Mouse (Mus musculus): ENCODE measurements around the gene Rabepk. TPM values are rescaled to one million over a fixed set of nuclear protein-coding genes. Genes with fewer than 3 reads are reported as not detected.
"Not testable (repeated sequence)": the region's sequence is repeated elsewhere in the genome, so short reads cannot be mapped to it uniquely, and the experiment has no call there.

The Rabepk gene
- polyA plus RNA-seq, 1 experiment from 2014 or later = 23.2 TPM

DNA sequence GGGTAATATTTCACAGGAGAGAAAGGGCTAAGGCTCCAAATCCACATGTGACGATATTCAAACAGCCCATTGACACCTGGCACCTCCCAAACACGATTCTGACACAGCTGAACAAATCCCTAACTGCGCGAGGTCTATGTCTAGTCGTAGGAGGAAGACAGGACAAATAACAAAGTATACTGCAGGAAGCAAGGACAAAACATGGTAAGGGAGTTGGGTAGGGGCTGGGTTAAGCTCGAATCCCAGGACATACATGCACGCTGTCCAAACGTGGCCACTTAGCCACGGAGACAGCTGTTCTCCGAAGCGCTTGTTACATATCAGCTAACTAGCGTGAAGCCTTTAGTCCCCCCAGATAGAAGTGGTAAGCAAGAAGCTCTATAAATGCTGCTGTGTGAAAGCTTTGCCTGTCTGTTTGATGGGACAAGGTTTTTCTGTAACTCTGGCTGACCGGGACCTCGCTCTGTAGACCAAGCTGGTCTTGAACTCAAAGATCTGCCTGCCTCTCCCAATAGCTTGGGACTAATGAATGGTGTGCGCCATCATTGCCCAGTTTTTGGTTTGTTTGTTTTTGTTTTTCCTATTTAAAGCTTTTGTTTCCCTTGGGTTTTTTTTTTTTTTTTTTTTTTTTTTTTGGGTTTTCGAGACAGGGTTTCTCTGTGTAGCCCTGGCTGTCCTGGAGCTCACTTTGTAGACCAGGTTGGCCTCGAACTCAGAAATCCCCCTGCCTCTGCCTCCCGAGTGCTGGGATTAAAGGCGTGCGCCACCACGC, 26.9 kb upstream of the Rabepk start:
- H3K9ac ChIP-seq (replicated peaks) = peak overlapping the region; percentile 87
- H3K4me2 ChIP-seq = peak overlapping the region; percentile 94
- no peaks in the 10 kb centered on the region; the same call in 1 of the 2 replicates for H3K27me3 ChIP-seq (replicated peaks)
- WGBS = 36% methylated on average over 20 of the region's 21 CpGs
- peak overlapping the region; percentile 84 for H3K27ac ChIP-seq (replicated peaks)
- ATAC-seq (ENCODE audit: low FRiP score) = peak; percentile 40
- H3K4me3 ChIP-seq (replicated peaks) = peak overlapping the region; percentile 71
- H3K4me1 ChIP-seq = peaks cover 30% of the 10 kb centered on the region
- peaks cover 7% of the 10 kb centered on the region; the same call in 1 of the 2 replicates for H3K36me3 ChIP-seq
- no peaks in the 10 kb centered on the region for H3K9me3 ChIP-seq (replicated peaks)

DNA sequence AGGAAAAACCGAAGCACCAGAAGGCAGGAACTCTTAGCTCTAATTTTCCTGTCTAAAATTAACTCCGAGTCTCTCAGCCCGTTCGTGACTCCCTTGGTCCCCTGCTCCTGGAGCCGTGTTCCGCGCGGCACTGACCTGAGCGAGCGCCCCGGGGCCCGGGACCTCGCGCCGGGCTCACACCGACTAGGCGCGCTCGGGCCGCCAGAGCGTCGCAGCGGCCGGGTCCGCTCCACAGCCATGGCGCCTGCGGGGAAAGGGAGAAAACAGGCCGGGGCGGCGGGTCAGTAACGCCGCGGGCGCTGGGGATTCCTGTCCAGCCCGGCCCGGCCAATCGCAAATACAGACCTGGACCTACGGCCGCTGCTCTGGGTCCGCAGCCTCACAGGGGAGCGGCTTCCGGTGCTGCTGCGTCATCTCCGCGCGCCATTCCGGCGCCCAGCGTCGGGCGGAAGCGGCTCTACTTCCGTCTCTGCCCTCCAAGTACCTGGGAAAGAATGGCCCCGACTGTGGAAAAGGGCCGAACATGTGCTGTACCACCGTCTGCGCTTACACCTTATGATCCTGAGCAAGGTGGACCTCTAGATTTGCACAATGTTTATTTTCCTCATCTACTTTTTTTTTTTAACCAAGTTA, 26.2 kb upstream of the Rabepk start, which contains the start of gene Fbxw2:
Gene Fbxw2, minus strand, starts transcription at position 485 of the 633 bp plus-strand sequence.
- peak within 1 kb of the TSS; percentile 87 for H3K9ac ChIP-seq (replicated peaks)
- no peaks in the 10 kb centered on the region for H3K9me3 ChIP-seq (replicated peaks)
- peak within 1 kb of the TSS; percentile 84 for H3K27ac ChIP-seq (replicated peaks)
- peak within 1 kb of the TSS; percentile 94 for H3K4me2 ChIP-seq
- H3K4me1 ChIP-seq = peaks cover 30% of the 10 kb centered on the region
- under 1% methylated on average over 48 of the region's 57 CpGs for WGBS
- peaks cover 11% of the 10 kb centered on the region for H3K36me3 ChIP-seq
- peak within 1 kb of the TSS; percentile 71 for H3K4me3 ChIP-seq (replicated peaks)
- ATAC-seq (ENCODE audit: low FRiP score) = peak; percentile 97
- no peaks in the 10 kb centered on the region; the same call in 1 of the 2 replicates for H3K27me3 ChIP-seq (replicated peaks)

DNA sequence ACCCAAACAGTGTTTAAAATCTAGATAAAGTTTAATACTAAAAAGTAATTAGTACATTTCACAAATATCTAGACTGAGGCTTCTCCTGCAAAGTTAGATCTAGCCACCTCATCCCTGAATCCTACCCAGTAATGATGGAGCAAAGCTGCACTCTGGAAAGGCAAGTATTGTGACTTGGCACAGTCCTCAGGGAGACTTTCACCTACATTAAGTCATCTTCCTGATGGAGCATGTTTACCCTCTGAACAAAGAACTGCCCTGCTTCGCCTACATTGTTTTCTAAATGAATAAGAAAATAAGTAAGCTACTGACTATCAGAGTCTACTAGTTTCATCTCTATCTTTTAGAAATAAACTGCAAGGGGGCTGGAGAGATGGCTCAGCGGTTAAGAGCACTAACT, 18.8 kb upstream of the Rabepk start:
- H3K4me1 ChIP-seq = peaks cover 11% of the 10 kb centered on the region; the same call in 1 of the 2 replicates
- no peak overlapping the region for H3K4me2 ChIP-seq
- H3K4me3 ChIP-seq (replicated peaks) = no peak overlapping the region
- 95% methylated on average over 2 of the region's 2 CpGs for WGBS
- peaks cover 43% of the 10 kb centered on the region for H3K36me3 ChIP-seq
- no peak for ATAC-seq (ENCODE audit: low FRiP score)
- H3K9ac ChIP-seq (replicated peaks) = no peak overlapping the region
- H3K27me3 ChIP-seq (replicated peaks) = no peaks in the 10 kb centered on the region
- no peak overlapping the region for H3K27ac ChIP-seq (replicated peaks)
- H3K9me3 ChIP-seq (replicated peaks) = no peaks in the 10 kb centered on the region

DNA sequence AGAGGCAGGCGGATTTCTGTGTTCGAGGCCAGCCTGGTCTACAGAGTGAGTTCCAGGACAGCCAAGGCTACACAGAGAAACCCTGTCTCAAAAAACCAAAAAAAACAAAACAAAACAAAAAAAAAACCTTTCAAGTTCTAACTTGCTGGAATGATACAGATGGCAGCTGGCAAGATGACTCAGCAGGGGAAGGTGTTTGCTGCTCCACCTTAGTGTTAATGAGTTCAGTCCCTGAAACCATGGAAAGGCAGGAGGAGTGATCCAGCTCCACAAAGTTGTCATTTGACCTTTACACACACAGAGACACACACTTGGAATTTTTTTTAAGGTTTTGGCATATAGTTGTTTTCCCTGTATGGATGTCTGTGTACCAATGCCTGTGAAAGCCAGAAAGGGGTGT, 16.2 kb upstream of the Rabepk start:
- H3K4me3 ChIP-seq (replicated peaks); H3K27ac ChIP-seq (replicated peaks); ATAC-seq (ENCODE audit: low FRiP score); H3K4me1 ChIP-seq; H3K4me2 ChIP-seq; H3K9ac ChIP-seq (replicated peaks); H3K9me3 ChIP-seq (replicated peaks); H3K27me3 ChIP-seq (replicated peaks): not testable (repeated sequence)
- WGBS = 100% methylated on average over 2 of the region's 2 CpGs
- H3K36me3 ChIP-seq = peaks cover 51% of the 10 kb centered on the region

DNA sequence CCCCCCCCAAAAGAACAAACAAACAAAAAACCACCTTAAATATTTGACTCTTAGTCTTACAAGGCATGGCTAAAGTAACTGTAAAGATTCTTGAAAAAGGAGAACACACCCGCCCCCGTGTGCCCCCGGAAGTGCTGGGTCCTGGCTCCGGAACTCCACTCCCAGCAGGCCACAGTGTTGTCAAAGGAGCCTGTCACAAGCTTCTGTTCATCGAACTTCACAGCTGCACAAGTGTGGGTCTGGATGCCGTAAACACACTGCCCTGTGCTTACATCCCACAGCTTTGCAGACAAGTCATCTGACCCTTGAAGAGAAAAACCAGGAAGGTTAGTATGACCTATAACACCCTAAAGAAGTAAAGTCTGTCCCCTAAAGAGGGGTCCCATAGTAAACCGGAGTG, 13.0 kb upstream of the Rabepk start:
- Histone ChIP-seq H3K4me3 (replicated peaks) (no peak overlapping the region), H3K36me3 (peaks cover 45% of the 10 kb centered on the region), H3K27me3 (replicated peaks) (no peaks in the 10 kb centered on the region), H3K9ac (replicated peaks) (no peak overlapping the region), H3K9me3 (replicated peaks) (no peaks in the 10 kb centered on the region), H3K4me1 (0 out of 2 replicates have a peak, but pooled peaks cover 2% of the 10 kb centered on the region), H3K27ac (replicated peaks) (no peak overlapping the region), H3K4me2 (no peak overlapping the region)
- ATAC-seq (ENCODE audit: low FRiP score) = no peak
- 90% methylated on average over 7 of the region's 7 CpGs for WGBS

DNA sequence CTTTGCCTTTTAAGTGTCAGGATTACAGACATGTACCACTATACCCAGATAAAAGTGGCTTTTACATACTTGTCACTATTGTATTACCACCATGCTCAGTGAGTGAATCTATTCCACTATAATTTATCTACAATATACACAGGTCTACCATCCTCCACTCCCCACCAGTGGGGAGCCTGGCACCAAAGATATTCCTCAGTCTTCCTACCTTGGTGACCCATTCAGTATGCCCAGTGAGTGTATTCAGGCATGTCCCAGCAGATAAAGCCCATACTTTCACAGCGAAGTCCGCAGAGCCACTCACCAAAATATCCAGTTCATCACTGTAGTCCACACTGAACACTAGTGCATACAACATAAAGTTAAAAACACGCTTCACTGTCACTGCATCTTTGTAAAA, 11.1 kb upstream of the Rabepk start:
- Histone ChIP-seq H3K4me3 (replicated peaks) (no peak overlapping the region), H3K4me2 (no peak overlapping the region), H3K27ac (replicated peaks) (no peak overlapping the region), H3K4me1 (peaks cover under 1% of the 10 kb centered on the region; the same call in 1 of the 2 replicates), H3K36me3 (peaks cover 49% of the 10 kb centered on the region), H3K9me3 (replicated peaks) (no peaks in the 10 kb centered on the region), H3K9ac (replicated peaks) (no peak overlapping the region), H3K27me3 (replicated peaks) (no peaks in the 10 kb centered on the region)
- WGBS = 95% methylated on average over 3 of the region's 3 CpGs
- ATAC-seq (ENCODE audit: low FRiP score) = no peak

DNA sequence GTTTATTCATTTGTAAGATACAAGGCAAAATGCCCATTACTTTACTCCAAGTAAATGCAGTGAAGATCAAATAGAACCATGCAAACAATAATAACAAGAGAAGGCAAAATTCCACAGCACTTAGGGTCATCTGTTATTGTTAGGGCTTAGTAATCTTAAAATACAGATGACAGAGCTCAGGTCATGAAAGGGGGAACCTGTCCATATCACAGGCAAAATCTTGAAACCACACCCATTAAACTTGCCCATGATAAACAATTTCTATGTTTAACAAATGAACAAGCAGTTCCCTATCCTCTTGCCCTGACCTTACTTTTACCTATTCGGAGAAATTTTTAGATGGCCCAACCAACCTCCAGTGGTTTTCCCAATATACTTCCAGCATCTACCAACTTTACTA, 9.9 kb upstream of the Rabepk start:
- no peaks in the 10 kb centered on the region for H3K9me3 ChIP-seq (replicated peaks)
- H3K9ac ChIP-seq (replicated peaks) = no peak overlapping the region
- H3K4me2 ChIP-seq = no peak overlapping the region
- no peak for ATAC-seq (ENCODE audit: low FRiP score)
- peaks cover 45% of the 10 kb centered on the region for H3K36me3 ChIP-seq
- no peak overlapping the region for H3K4me3 ChIP-seq (replicated peaks)
- peaks cover 9% of the 10 kb centered on the region; the same call in 1 of the 2 replicates for H3K4me1 ChIP-seq
- no peak overlapping the region for H3K27ac ChIP-seq (replicated peaks)
- H3K27me3 ChIP-seq (replicated peaks) = no peaks in the 10 kb centered on the region
- WGBS = 100% methylated on average over 1 of the region's 1 CpGs

DNA sequence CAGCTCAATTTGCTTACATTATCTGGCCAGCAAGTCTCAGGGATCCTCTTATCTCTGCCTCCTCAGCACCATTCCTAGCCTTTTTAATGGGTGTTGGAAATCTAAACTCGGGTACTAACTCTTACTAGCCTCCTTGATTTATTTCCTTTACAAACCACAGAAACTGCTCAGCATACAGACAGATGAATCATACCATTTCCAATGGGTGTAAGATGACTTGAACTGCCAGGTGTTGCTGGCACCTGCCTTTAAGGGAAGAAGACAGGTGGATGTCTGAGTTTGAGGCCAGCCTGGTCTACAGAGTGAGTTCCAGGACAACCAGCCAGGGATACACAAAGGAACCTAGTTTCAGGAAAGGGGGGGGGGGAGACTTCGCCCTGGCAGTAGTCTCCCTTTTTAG, 8.3 kb upstream of the Rabepk start:
- H3K4me3 ChIP-seq (replicated peaks) = no peak overlapping the region
- peaks cover 20% of the 10 kb centered on the region for H3K4me1 ChIP-seq
- no peaks in the 10 kb centered on the region for H3K27me3 ChIP-seq (replicated peaks)
- H3K27ac ChIP-seq (replicated peaks) = no peak overlapping the region
- H3K4me2 ChIP-seq = no peak overlapping the region
- no peak overlapping the region for H3K9ac ChIP-seq (replicated peaks)
- H3K9me3 ChIP-seq (replicated peaks) = no peaks in the 10 kb centered on the region
- WGBS = 82% methylated on average over 2 of the region's 2 CpGs
- ATAC-seq (ENCODE audit: low FRiP score) = no peak
- H3K36me3 ChIP-seq = peaks cover 34% of the 10 kb centered on the region

DNA sequence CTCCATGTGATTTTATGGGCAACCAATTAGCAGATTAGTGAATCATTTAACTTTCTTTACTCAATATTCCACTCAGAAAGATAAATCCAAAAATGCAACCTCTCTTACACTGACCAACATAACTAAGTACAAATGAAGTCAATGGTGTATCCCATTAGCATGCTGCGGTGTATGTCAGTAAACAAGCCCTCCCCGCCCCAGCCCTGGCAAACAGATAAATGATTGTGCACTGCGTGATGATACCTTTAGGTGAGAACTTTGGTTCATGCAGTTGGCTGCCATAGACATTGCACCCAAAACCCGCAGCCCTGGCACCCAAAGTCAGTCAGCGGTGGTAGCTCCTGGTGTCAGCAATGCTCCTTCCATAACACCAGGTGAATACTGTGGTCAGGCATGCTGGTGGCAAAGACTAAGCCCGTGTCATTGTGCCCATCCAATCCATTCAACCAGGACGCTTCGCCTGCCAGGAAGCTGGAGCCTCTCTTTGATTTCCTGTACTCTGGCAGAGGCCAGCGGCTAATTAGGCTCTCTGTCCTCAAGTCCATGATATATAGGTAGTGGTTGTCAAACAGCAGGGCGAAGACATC, 5.7 kb upstream of the Rabepk start:
- Histone ChIP-seq H3K27me3 (replicated peaks) (no peaks in the 10 kb centered on the region), H3K4me1 (peaks cover 24% of the 10 kb centered on the region), H3K36me3 (peaks cover 17% of the 10 kb centered on the region; the same call in 1 of the 2 replicates), H3K9me3 (replicated peaks) (no peaks in the 10 kb centered on the region), H3K4me2 (no peak overlapping the region), H3K9ac (replicated peaks) (no peak overlapping the region), H3K4me3 (replicated peaks) (no peak overlapping the region), H3K27ac (replicated peaks) (no peak overlapping the region)
- 87% methylated on average over 10 of the region's 10 CpGs for WGBS
- ATAC-seq (ENCODE audit: low FRiP score) = no peak

DNA sequence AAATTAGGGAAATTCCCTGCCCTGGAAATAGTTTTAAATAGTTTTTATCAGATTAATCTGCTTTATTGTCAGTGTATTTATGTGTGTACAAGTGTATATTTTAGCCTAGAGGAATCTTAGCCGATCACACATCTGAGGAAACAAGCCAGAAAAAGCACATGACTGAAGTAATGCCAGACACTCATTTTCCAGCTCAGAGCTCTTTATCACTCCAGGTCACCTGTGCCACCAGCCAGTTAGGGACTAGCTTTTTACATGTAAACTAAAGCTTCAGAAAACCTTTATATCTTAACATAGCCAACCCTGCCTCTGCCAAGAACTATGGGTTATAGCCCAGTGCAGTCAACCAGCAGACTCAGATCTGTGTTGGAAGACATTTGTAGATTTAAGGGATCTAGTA, 5.1 kb upstream of the Rabepk start:
- H3K27ac ChIP-seq (replicated peaks) = no peak overlapping the region
- no peaks in the 10 kb centered on the region for H3K9me3 ChIP-seq (replicated peaks)
- H3K4me1 ChIP-seq = peaks cover 30% of the 10 kb centered on the region
- WGBS = 70% methylated on average over 1 of the region's 1 CpGs
- H3K36me3 ChIP-seq = peaks cover 17% of the 10 kb centered on the region; the same call in 1 of the 2 replicates
- H3K27me3 ChIP-seq (replicated peaks) = no peaks in the 10 kb centered on the region
- H3K4me3 ChIP-seq (replicated peaks) = no peak overlapping the region
- H3K4me2 ChIP-seq = no peak overlapping the region
- no peak for ATAC-seq (ENCODE audit: low FRiP score)
- H3K9ac ChIP-seq (replicated peaks) = no peak overlapping the region

DNA sequence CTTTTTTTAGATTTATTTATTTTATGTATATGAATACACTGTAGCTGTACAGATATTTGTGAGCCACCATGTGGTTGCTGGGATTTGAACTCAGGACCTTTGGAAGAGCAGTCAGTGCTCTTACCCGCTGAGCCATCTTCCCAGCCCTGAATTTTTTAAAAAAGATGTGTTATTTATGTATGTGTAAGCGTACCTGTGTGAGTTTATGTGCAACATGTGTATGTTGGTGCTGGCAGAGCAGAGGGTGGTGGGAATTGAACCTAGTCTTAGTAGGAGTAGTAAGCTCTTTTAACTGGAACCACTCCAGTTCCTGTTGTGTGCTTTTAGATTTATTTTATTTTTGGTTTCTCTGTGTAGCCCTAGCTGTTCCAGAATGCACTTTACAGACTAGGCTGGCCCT, 4.5 kb upstream of the Rabepk start:
- H3K4me3 ChIP-seq (replicated peaks) = no peak overlapping the region
- peaks cover 17% of the 10 kb centered on the region; the same call in 1 of the 2 replicates for H3K36me3 ChIP-seq
- peaks cover 33% of the 10 kb centered on the region for H3K4me1 ChIP-seq
- H3K4me2 ChIP-seq = peak overlapping the region; percentile 13; the same call in 1 of the 2 replicates
- ATAC-seq (ENCODE audit: low FRiP score) = no peak
- H3K27me3 ChIP-seq (replicated peaks) = no peaks in the 10 kb centered on the region
- no peaks in the 10 kb centered on the region for H3K9me3 ChIP-seq (replicated peaks)
- H3K9ac ChIP-seq (replicated peaks) = no peak overlapping the region
- WGBS = 92% methylated on average over 2 of the region's 2 CpGs
- H3K27ac ChIP-seq (replicated peaks) = no peak overlapping the region
